Mouse (Mus musculus) CH12.LX (cell line): ENCODE results near the gene Zyg11a.

ENCODE experiments used
- CHD1 ChIP-seq: IDR thresholded peaks from 2 replicates; pipeline ENCODE4 v1.6.1; 2012; ENCODE audit warnings: low read depth, low read length, improper control_type of control experiment, inconsistent platforms
- CTCF ChIP-seq, 2 experiments: IDR thresholded peaks in 1 of 2; conservative IDR thresholded peaks in 1 of 2; 2 replicates each; pipeline ENCODE4 v1.5.1; 2011 to 2012; ENCODE audit warnings: low read depth in 2 of 2, low read length in 2 of 2, improper control_type of control experiment in 1 of 2, inconsistent platforms in 1 of 2, mild to moderate bottlenecking in 1 of 2, moderate library complexity in 1 of 2
- EP300 ChIP-seq: IDR thresholded peaks from 2 replicates; pipeline ENCODE4 v1.6.1; 2011; ENCODE audit warnings: low read length, improper control_type of control experiment
- ETS1 ChIP-seq: conservative IDR thresholded peaks from 2 replicates; pipeline ENCODE4 v1.6.1; 2012; ENCODE audit warnings: low read depth, mild to moderate bottlenecking, inconsistent platforms, low read length, improper control_type of control experiment, moderate library complexity
- HCFC1 ChIP-seq: IDR thresholded peaks from 2 replicates; pipeline ENCODE4 v1.6.1; 2012; ENCODE audit warnings: low read depth, mild to moderate bottlenecking, inconsistent platforms, low read length, improper control_type of control experiment
- MAZ ChIP-seq: IDR thresholded peaks from 2 replicates; pipeline ENCODE4 v1.6.1; 2012; ENCODE audit warnings: low read depth, mild to moderate bottlenecking, inconsistent platforms, low read length, improper control_type of control experiment, moderate library complexity
- NELFE ChIP-seq: IDR thresholded peaks from 2 replicates; pipeline ENCODE4 v1.6.1; 2011; ENCODE audit warnings: low read depth, low read length, improper control_type of control experiment
- PAX5 ChIP-seq: IDR thresholded peaks from 2 replicates; pipeline ENCODE4 v1.6.1; 2012; ENCODE audit warnings: low read length, inconsistent platforms, mixed read lengths
- POLR2A ChIP-seq: IDR thresholded peaks from 2 replicates; pipeline ENCODE4 v1.6.1; 2011; ENCODE audit warnings: low read depth, mild to moderate bottlenecking, improper control_type of control experiment, low read length
- SMC3 ChIP-seq: IDR thresholded peaks from 2 replicates; pipeline ENCODE4 v1.6.1; 2011; ENCODE audit warnings: low read depth, low read length, improper control_type of control experiment
- TBP ChIP-seq: conservative IDR thresholded peaks from 2 replicates; pipeline ENCODE4 v1.6.1; 2011; ENCODE audit warnings: low read depth, low read length, improper control_type of control experiment
- USF1 ChIP-seq: IDR thresholded peaks from 2 replicates; pipeline ENCODE4 v1.6.1; 2014; ENCODE audit warnings: low read depth, mild to moderate bottlenecking, inconsistent platforms, low read length, improper control_type of control experiment
- USF2 ChIP-seq: conservative IDR thresholded peaks from 2 replicates; pipeline ENCODE4 v1.6.1; 2011; ENCODE audit warnings: low read depth, low read length, improper control_type of control experiment
- ZNF384 ChIP-seq: IDR thresholded peaks from 2 replicates; pipeline ENCODE4 v1.6.1; 2012; ENCODE audit warnings: low read depth, low read length, improper control_type of control experiment, inconsistent platforms

DNA sequence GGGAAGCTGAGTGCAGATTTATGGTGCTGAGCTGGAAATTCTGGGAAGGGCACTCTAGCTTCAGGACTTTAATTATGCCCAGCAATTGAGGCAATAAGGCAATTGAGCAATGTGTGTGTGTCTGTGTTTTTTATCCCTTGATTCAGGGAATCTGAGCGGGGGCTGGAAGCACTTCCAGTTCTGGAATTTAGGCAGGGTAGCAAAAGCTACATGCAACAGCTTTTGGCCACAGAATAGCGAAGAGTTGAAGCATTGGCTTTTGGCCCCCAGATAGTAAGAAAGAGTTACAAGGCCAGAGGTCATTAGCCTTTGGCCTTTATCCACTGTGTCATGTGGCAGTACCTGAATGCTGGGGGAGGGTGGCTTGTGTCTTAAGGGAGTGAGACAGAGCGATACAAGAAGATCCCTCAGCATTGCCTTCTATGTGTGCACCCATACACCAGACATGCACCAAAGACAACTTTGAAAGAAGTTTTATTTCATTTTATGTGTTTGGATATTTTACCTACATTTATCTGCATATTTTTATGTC, 7.6 kb upstream of the Zyg11a start:
- no peak for TF ChIP-seq USF2
- no peak for TF ChIP-seq PAX5
- TF ChIP-seq NELFE: no peak
- TF ChIP-seq USF1: no peak
- TF ChIP-seq POLR2A: no peak
- TF ChIP-seq CTCF (conservative IDR thresholded peaks at IDR 0.05 in 1 of 2, IDR thresholded peaks at IDR 0.05 in 1 of 2; ENCODE audit: low read depth in 2 of 2, low read length in 2 of 2): no peak
- no peak for TF ChIP-seq CHD1
- TF ChIP-seq EP300: no peak
- no peak for TF ChIP-seq ZNF384
- TF ChIP-seq ETS1: no peak
- TF ChIP-seq MAZ: no peak
- TF ChIP-seq SMC3: no peak
- TF ChIP-seq HCFC1: no peak
- no peak for TF ChIP-seq TBP
